Mouse (Mus musculus): Measurements from ENCODE around the gene Cdkn2c.
"Not testable (repeated sequence)": the region's sequence is repeated elsewhere in the genome, so short reads cannot be mapped to it uniquely, and the experiment has no call there.

Cdkn2c gene

GRCm38 (mm10) chr4:109666461-109667269, at the start of gene Cdkn2c:
Gene Cdkn2c (minus strand): TSS chr4:109667189.
- DNase-seq (ENCODE audit: low read depth, low spot score): peak; percentile 85

- no peak for DNase-seq (ENCODE audit: low read depth, low spot score)
Observed at GRCm38 (mm10) chr4:109705349-109705748, 38.4 kb upstream of the Cdkn2c start.

- peak; percentile 45 for DNase-seq (ENCODE audit: low read depth, low spot score)
Observed at GRCm38 (mm10) chr4:109703568-109703967, 36.6 kb upstream of the Cdkn2c start.

GRCm38 (mm10) chr4:109700727-109701126, 33.7 kb upstream of the Cdkn2c start:
- not testable (repeated sequence) for DNase-seq (ENCODE audit: low read depth, low spot score)

- no peak for DNase-seq (ENCODE audit: low read depth, low spot score)
Observed at GRCm38 (mm10) chr4:109692674-109693073, 25.7 kb upstream of the Cdkn2c start.

GRCm38 (mm10) chr4:109683561-109683960, 16.6 kb upstream of the Cdkn2c start:
- DNase-seq (ENCODE audit: low read depth, low spot score): peak; percentile 85

GRCm38 (mm10) chr4:109677221-109677620, 10.2 kb upstream of the Cdkn2c start:
- DNase-seq (ENCODE audit: low read depth, low spot score): no peak

- DNase-seq (ENCODE audit: low read depth, low spot score): peak; percentile 99
Observed at GRCm38 (mm10) chr4:109676218-109677215, 9.5 kb upstream of the Cdkn2c start, which contains the start of gene Faf1. Gene Faf1 (plus strand): TSS chr4:109676588.

GRCm38 (mm10) chr4:109674097-109674496, 7.1 kb upstream of the Cdkn2c start:
- DNase-seq (ENCODE audit: low read depth, low spot score): no peak

GRCm38 (mm10) chr4:109671941-109672340, 5.0 kb upstream of the Cdkn2c start:
- peak; percentile 71 for DNase-seq (ENCODE audit: low read depth, low spot score)

- DNase-seq (ENCODE audit: low read depth, low spot score): no peak
Observed at GRCm38 (mm10) chr4:109670213-109670612, 3.2 kb upstream of the Cdkn2c start.

- no peak for DNase-seq (ENCODE audit: low read depth, low spot score)
Observed at GRCm38 (mm10) chr4:109667518-109667917, 529 bp upstream of the Cdkn2c start.

- peak; percentile 66 for DNase-seq (ENCODE audit: low read depth, low spot score)
Observed at GRCm38 (mm10) chr4:109665982-109666460, 968 bp downstream of the Cdkn2c start.

- DNase-seq (ENCODE audit: low read depth, low spot score): peak; percentile 70
Observed at GRCm38 (mm10) chr4:109665101-109665981, 1.6 kb downstream of the Cdkn2c start.

- DNase-seq (ENCODE audit: low read depth, low spot score): no peak
Observed at GRCm38 (mm10) chr4:109664091-109664490, 2.9 kb downstream of the Cdkn2c start.

- DNase-seq (ENCODE audit: low read depth, low spot score): no peak
Observed at GRCm38 (mm10) chr4:109662271-109662670, 4.7 kb downstream of the Cdkn2c start.

- no peak for DNase-seq (ENCODE audit: low read depth, low spot score)
Observed at GRCm38 (mm10) chr4:109661183-109661582, 5.8 kb downstream of the Cdkn2c start.

- DNase-seq (ENCODE audit: low read depth, low spot score): no peak
Observed at GRCm38 (mm10) chr4:109660568-109660967, 6.4 kb downstream of the Cdkn2c start.

GRCm38 (mm10) chr4:109659571-109659970, 7.4 kb downstream of the Cdkn2c start:
- DNase-seq (ENCODE audit: low read depth, low spot score): no peak

GRCm38 (mm10) chr4:109658826-109659225, 8.2 kb downstream of the Cdkn2c start:
- no peak for DNase-seq (ENCODE audit: low read depth, low spot score)
